Mouse (Mus musculus) embryonic facial prominence, embryonic 14.5 days (tissue): ENCODE results near the gene Sos2. TPM values are rescaled to one million over a fixed set of nuclear protein-coding genes. Genes with fewer than 3 reads are reported as not detected.
"Not testable (repeated sequence)": the region's sequence is repeated elsewhere in the genome, so short reads cannot be mapped to it uniquely, and the experiment has no call there.

Source experiments
- ATAC-seq: fragments of 200-750 bp; cut with Nextera tagmentation; 2 replicates; pipeline ENCODE4 v1.8.0; 2017; ENCODE audit warnings: low read depth, moderate number of reproducible peaks, moderate TSS enrichment
- DNase-seq: peaks from one replicate; pipeline ENCODE4 v3.0.0-alpha.2; 2015; ENCODE audit warnings: low spot score
- H3K27ac ChIP-seq: fragments of 300-500 bp; sonication (generic); replicated peaks from 2 replicates; pipeline ENCODE4 v1.5.1; 2014; ENCODE audit warnings: low read depth, mild to moderate bottlenecking, low read length, moderate library complexity
- H3K27me3 ChIP-seq: fragments of 300-500 bp; sonication (generic); replicated peaks from 2 replicates; pipeline ENCODE4 v1.6.1; 2014; ENCODE audit warnings: low read length; ENCODE audit not compliant: control insufficient read depth, insufficient read depth
- H3K36me3 ChIP-seq: fragments of 300-500 bp; sonication (generic); 2 replicates; pipeline ENCODE4 v1.6.1; 2014; ENCODE audit warnings: low read length, mixed read lengths; ENCODE audit not compliant: control insufficient read depth, insufficient read depth
- H3K4me1 ChIP-seq: fragments of 300-500 bp; sonication (generic); 2 replicates; pipeline ENCODE4 v1.6.1; 2014; ENCODE audit warnings: antibody characterized with exemption, low read length; ENCODE audit not compliant: control insufficient read depth, insufficient read depth
- H3K4me2 ChIP-seq: fragments of 300-500 bp; sonication (generic); 2 replicates; pipeline ENCODE4 v1.6.1; 2014; ENCODE audit warnings: low read depth, mild to moderate bottlenecking, low read length, moderate library complexity, mixed read lengths
- H3K4me3 ChIP-seq: fragments of 300-500 bp; sonication (generic); 2 replicates; pipeline ENCODE4 v1.5.1; 2014; ENCODE audit warnings: low read depth, mild to moderate bottlenecking, low read length
- H3K9ac ChIP-seq: fragments of 300-500 bp; sonication (generic); 2 replicates; pipeline ENCODE4 v1.6.1; 2014; ENCODE audit warnings: low read depth, mild to moderate bottlenecking, low read length, moderate library complexity, mixed read lengths
- H3K9me3 ChIP-seq: fragments of 300-500 bp; sonication (generic); 2 replicates; pipeline ENCODE4 v1.6.1; 2016; ENCODE audit warnings: low read length; ENCODE audit not compliant: control insufficient read depth
- WGBS: fragments of 180-500 bp; shearing (Covaris S2); extraction: QIAGEN DNeasy Blood & Tissue Kit; methylation state at CpG from one replicate; pipeline ENCODE4 v1.1.7; 2014; 5-methylcytosine and 5-hydroxymethylcytosine counted together
- polyA plus RNA-seq: library from polyadenylated mRNA; unstranded; fragments of >200 nt; fragmentation: Nextera tagmentation; extraction: Ambion mirVana; gene quantifications from 2 replicates; pipeline ENCODE4 v1.2.1, GENCODE M21; 2014

Sos2 gene
- polyA plus RNA-seq, 1 experiment from 2014 or later, result 11.4 TPM

- Histone ChIP-seq H3K9me3 (no peaks in the 10 kb centered on the region), H3K36me3 (no peaks in the 10 kb centered on the region), H3K4me3 (no peak overlapping the region), H3K4me2 (no peak overlapping the region), H3K27ac (no peak overlapping the region), H3K27me3 (no peaks in the 10 kb centered on the region), H3K9ac (no peak overlapping the region), H3K4me1 (no peaks in the 10 kb centered on the region)
- 94% methylated on average over 5 of the region's 5 CpGs for WGBS
- ATAC-seq (no peak), DNase-seq (no peak)
Measured at GRCm38 (mm10) chr12:69661658-69662057, 20.0 kb downstream of the Sos2 start.

- not testable (repeated sequence) for DNase-seq, H3K4me1 ChIP-seq, H3K27ac ChIP-seq, H3K9ac ChIP-seq, H3K27me3 ChIP-seq, H3K4me3 ChIP-seq, H3K4me2 ChIP-seq
- peak; percentile 77; the same call in 1 of the 2 replicates for ATAC-seq
- peaks cover 14% of the 10 kb centered on the region for H3K9me3 ChIP-seq
- peaks cover 38% of the 10 kb centered on the region for H3K36me3 ChIP-seq
Measured at GRCm38 (mm10) chr12:69653973-69654372, 27.7 kb downstream of the Sos2 start.

- Histone ChIP-seq H3K27me3 (no peaks in the 10 kb centered on the region), H3K27ac (no peak overlapping the region), H3K4me1 (no peaks in the 10 kb centered on the region), H3K4me2 (no peak overlapping the region), H3K9me3 (peaks cover 14% of the 10 kb centered on the region), H3K9ac (no peak overlapping the region), H3K36me3 (peaks cover 66% of the 10 kb centered on the region), H3K4me3 (no peak overlapping the region)
- WGBS, result 89% methylated on average over 8 of the region's 8 CpGs
- no peak for ATAC-seq
- no peak for DNase-seq
Measured at GRCm38 (mm10) chr12:69649511-69649910, 32.1 kb downstream of the Sos2 start.

- H3K27ac ChIP-seq, result no peak overlapping the region
- DNase-seq, result no peak
- no peaks in the 10 kb centered on the region for H3K4me1 ChIP-seq
- no peak for ATAC-seq
- H3K36me3 ChIP-seq, result peaks cover 51% of the 10 kb centered on the region
- H3K9ac ChIP-seq, result no peak overlapping the region
- no peak overlapping the region for H3K4me3 ChIP-seq
- no peaks in the 10 kb centered on the region for H3K27me3 ChIP-seq
- WGBS, result 80% methylated on average over 8 of the region's 8 CpGs
- H3K4me2 ChIP-seq, result no peak overlapping the region
- no peaks in the 10 kb centered on the region for H3K9me3 ChIP-seq
Measured at GRCm38 (mm10) chr12:69645821-69646616, 35.6 kb downstream of the Sos2 start.

GRCm38 (mm10) chr12:69644877-69645276, 36.8 kb downstream of the Sos2 start:
- Histone ChIP-seq H3K4me1 (no peaks in the 10 kb centered on the region), H3K27me3 (no peaks in the 10 kb centered on the region), H3K4me3 (no peak overlapping the region), H3K27ac (no peak overlapping the region), H3K4me2 (no peak overlapping the region), H3K9ac (no peak overlapping the region), H3K9me3 (no peaks in the 10 kb centered on the region), H3K36me3 (peaks cover 61% of the 10 kb centered on the region)
- DNase-seq (peak; percentile 76), ATAC-seq (no peak)
- 70% methylated on average over 3 of the region's 3 CpGs for whole genome bisulfite sequencing

- peaks cover 59% of the 10 kb centered on the region for H3K36me3 ChIP-seq
- H3K4me2 ChIP-seq, result no peak overlapping the region
- no peak overlapping the region for H3K27ac ChIP-seq
Measured at GRCm38 (mm10) chr12:69642877-69643276, 38.8 kb downstream of the Sos2 start.

GRCm38 (mm10) chr12:69634761-69635160, 46.9 kb downstream of the Sos2 start:
- peak; percentile 35 for DNase-seq
- Histone ChIP-seq H3K4me1 (no peaks in the 10 kb centered on the region), H3K27ac (no peak overlapping the region), H3K9ac (no peak overlapping the region), H3K27me3 (no peaks in the 10 kb centered on the region), H3K9me3 (no peaks in the 10 kb centered on the region), H3K4me3 (no peak overlapping the region), H3K4me2 (no peak overlapping the region), H3K36me3 (peaks cover 32% of the 10 kb centered on the region)
- no peak for ATAC-seq
- 90% methylated on average over 3 of the region's 3 CpGs for WGBS

More at GRCm38 (mm10) chr12:69642877-69643276, 38.8 kb downstream of the Sos2 start:
- ATAC-seq (no peak), DNase-seq (no peak)
- H3K9me3 ChIP-seq, result no peaks in the 10 kb centered on the region
- H3K9ac ChIP-seq, result no peak overlapping the region
- H3K4me3 ChIP-seq, result no peak overlapping the region
- 89% methylated on average over 5 of the region's 5 CpGs for WGBS
- H3K27me3 ChIP-seq, result no peaks in the 10 kb centered on the region
- no peaks in the 10 kb centered on the region for H3K4me1 ChIP-seq

- not testable (repeated sequence) for H3K27ac ChIP-seq, DNase-seq, H3K4me3 ChIP-seq, H3K9me3 ChIP-seq, H3K4me2 ChIP-seq, H3K4me1 ChIP-seq, ATAC-seq, H3K9ac ChIP-seq, H3K27me3 ChIP-seq
- 93% methylated on average over 5 of the region's 5 CpGs for WGBS
- peaks cover 47% of the 10 kb centered on the region for H3K36me3 ChIP-seq
Measured at GRCm38 (mm10) chr12:69618590-69618989, 63.1 kb downstream of the Sos2 start.

GRCm38 (mm10) chr12:69604367-69604766, 77.3 kb downstream of the Sos2 start:
- ATAC-seq (no peak), DNase-seq (no peak)
- peaks cover 47% of the 10 kb centered on the region for H3K36me3 ChIP-seq
- H3K9me3 ChIP-seq, result no peaks in the 10 kb centered on the region
- H3K4me1 ChIP-seq, result no peaks in the 10 kb centered on the region
- H3K4me2 ChIP-seq, result no peak overlapping the region
- 87% methylated on average over 2 of the region's 2 CpGs for WGBS
- H3K9ac ChIP-seq, result no peak overlapping the region
- no peaks in the 10 kb centered on the region for H3K27me3 ChIP-seq
- H3K27ac ChIP-seq, result no peak overlapping the region
- no peak overlapping the region for H3K4me3 ChIP-seq
